Mouse (Mus musculus) lung, postnatal 4 days (tissue): ENCODE results near the gene Tmem233.

Experiments
- DNase-seq, 2 experiments: peaks; one replicate each; pipeline ENCODE4 v3.0.0; 2021

Gene Tmem233

DNA sequence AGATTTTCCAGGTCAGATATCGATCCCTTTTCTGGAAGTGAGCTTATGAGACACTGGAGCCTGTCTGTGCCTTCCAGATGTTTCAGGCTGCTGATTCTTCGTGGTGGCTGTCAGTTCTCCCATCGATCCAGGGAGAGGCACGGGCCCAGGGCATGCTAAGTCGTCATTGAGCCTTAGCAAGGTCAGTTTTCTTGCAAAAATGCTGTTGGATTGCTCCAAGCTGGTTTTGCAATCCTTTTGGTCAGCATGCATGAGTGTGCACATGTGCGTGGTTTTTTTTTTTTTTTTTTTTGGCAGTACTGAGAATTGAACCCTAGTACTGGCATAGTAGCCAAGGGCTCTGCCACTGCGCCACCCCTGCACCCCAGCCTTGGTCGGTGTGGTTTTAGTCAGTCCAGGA, 79.9 kb downstream of the Tmem233 start:
- no peak for DNase-seq

DNA sequence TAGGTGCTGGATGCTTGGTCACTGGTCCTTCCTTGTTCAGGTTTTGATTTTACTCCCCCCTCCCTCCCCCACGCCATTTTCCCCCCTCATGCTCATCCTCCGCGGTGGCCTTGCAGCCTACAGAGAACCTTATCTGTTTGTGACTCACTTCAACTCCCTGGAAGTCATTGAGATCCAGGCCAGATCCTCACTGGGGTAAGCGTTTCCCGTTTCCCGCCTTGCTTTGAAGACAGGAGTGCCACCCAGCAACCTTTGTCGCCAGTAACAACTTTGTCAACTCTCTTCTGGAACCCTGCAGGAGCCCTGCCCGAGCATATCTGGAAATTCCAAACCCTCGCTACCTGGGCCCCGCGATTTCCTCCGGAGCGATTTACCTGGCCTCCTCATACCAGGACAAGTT, 85.7 kb downstream of the Tmem233 start:
- DNase-seq, result no peak

DNA sequence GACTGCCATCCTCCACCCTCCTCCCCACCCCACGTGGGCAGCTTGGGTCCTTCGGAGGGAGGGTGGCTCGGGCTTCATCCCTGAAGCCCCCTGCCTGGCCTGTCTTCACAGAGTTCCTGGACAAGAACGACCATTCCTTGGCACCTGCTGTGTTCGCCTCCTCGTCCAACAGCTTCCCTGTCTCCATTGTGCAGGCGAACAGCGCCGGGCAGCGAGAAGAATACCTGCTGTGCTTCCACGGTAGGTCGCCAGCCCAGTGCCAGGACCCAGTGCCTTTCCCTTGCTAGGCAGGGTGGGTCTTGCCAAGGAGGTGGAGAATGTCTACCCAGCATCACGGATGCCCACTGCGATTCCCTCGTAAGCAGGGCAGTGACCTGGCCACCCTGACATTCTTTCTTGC, 88.9 kb downstream of the Tmem233 start:
- no peak for DNase-seq

DNA sequence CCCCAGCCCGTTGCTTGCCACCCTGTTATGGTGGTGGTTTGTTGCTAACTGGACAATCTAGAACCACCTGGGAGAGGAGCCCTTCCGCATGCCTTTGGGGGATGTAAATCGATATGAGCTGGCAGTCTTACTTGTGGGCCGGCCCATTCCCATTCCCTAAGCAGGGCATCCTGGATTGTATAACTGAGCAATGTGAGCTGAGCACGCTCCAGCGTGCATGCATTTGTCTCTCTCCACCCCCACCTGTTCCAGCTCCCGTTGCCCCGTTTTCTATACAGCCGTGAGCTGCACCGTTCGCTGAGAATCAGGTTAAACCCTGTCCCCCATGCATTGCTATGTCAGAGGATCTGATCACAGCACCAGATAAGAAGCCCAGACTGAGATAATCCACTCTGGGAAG, 91.3 kb downstream of the Tmem233 start:
- no peak for DNase-seq
